Mouse (Mus musculus): ENCODE data around the gene Trmt5.

- TF ChIP-seq CTCF (IDR thresholded peaks at IDR 0.05; ENCODE audit: borderline replicate concordance, insufficient read depth, low read depth, low read length) (no peak), POLR2A (IDR thresholded peaks at IDR 0.05; ENCODE audit: borderline replicate concordance, insufficient read depth, low read length) (no peak)
Observed at GRCm38 (mm10) chr12:73325181-73325580, 38.7 kb upstream of the Trmt5 start.

Measured in cerebellum, adult 2 months (tissue).